Mouse (Mus musculus) heart, embryonic 11.5 days (tissue): ENCODE measurements around the gene Zbtb40. TPM values are rescaled to one million over a fixed set of nuclear protein-coding genes. Genes with fewer than 3 reads are reported as not detected.

Source experiments
- ATAC-seq: fragments of 200-750 bp; cut with Nextera tagmentation; replicated peaks from 2 replicates; pipeline ENCODE4 v1.8.0; 2017; ENCODE audit warnings: moderate library complexity; ENCODE audit not compliant: insufficient number of reproducible peaks, low FRiP score, low TSS enrichment
- H3K27ac ChIP-seq: fragments of 300-500 bp; sonication (generic); 2 replicates; pipeline ENCODE4 v1.5.1; 2014; ENCODE audit warnings: mild to moderate bottlenecking, low read depth, low read length
- H3K27me3 ChIP-seq: fragments of 300-500 bp; sonication (generic); 2 replicates; pipeline ENCODE4 v1.6.1; 2014; ENCODE audit warnings: mild to moderate bottlenecking, low read length, mixed read lengths; ENCODE audit not compliant: control insufficient read depth, insufficient read depth
- H3K36me3 ChIP-seq: fragments of 300-500 bp; sonication (generic); 2 replicates; pipeline ENCODE4 v1.6.1; 2014; ENCODE audit warnings: mild to moderate bottlenecking, low read length, moderate library complexity, mixed read lengths; ENCODE audit not compliant: control insufficient read depth, insufficient read depth
- H3K4me1 ChIP-seq: fragments of 300-500 bp; sonication (generic); 2 replicates; pipeline ENCODE4 v1.6.1; 2014; ENCODE audit warnings: low read length; ENCODE audit not compliant: control insufficient read depth, insufficient read depth
- H3K4me2 ChIP-seq: fragments of 300-500 bp; sonication (generic); 2 replicates; pipeline ENCODE4 v1.6.1; 2014; ENCODE audit warnings: mild to moderate bottlenecking, moderate library complexity
- H3K4me3 ChIP-seq: fragments of 300-500 bp; sonication (generic); 2 replicates; pipeline ENCODE4 v1.5.1; 2014; ENCODE audit warnings: low read depth, low read length
- H3K9ac ChIP-seq: fragments of 300-500 bp; sonication (generic); 2 replicates; pipeline ENCODE4 v1.6.1; 2014; ENCODE audit warnings: mild to moderate bottlenecking, low read depth, low read length, moderate library complexity
- H3K9me3 ChIP-seq: fragments of 300-500 bp; sonication (generic); replicated peaks from 2 replicates; pipeline ENCODE4 v1.6.1; 2016; ENCODE audit warnings: low read length; ENCODE audit not compliant: control insufficient read depth
- WGBS: fragments of 180-500 bp; shearing (Covaris S2); extraction: QIAGEN DNeasy Blood & Tissue Kit; methylation state at CpG from one replicate; pipeline ENCODE4 v1.1.7; 2014; ENCODE audit not compliant: insufficient replicate concordance; 5-methylcytosine and 5-hydroxymethylcytosine counted together
- polyA plus RNA-seq: library from polyadenylated mRNA; unstranded; fragments of >200 nt; fragmentation: Nextera tagmentation; extraction: Ambion mirVana; gene quantifications from 2 replicates; pipeline ENCODE4 v1.2.1, GENCODE M21; 2014

Zbtb40 gene
- polyA plus RNA-seq, 1 experiment from 2014 or later: 3.7 TPM

DNA sequence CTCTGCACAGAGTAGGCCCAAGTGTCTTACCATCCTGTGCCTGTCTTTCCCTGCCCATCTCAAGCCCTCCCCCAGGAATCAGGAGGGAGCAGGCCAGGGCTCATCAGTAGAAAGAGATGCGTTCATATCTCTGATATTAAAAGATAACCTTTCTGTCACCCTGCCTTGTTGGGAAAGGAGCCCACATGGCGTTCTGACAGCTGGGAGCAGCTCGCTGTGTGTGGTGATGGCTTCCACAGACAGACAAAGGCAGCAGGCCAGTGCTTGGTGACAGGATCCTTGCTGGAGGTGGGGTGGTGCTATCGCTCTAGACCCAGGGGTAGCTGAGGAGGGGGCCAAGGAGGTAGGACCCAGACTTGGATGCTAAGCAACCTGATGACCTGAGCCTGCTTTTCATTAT lies 86.2 kb downstream of the Zbtb40 start:
- Histone ChIP-seq H3K4me3 (no peak overlapping the region), H3K27ac (no peak overlapping the region), H3K27me3 (peaks cover 89% of the 10 kb centered on the region), H3K9ac (no peak overlapping the region), H3K9me3 (no peaks in the 10 kb centered on the region), H3K4me1 (no peaks in the 10 kb centered on the region; the same call in 1 of the 2 replicates), H3K36me3 (no peaks in the 10 kb centered on the region), H3K4me2 (no peak overlapping the region)
- no peak for ATAC-seq
- 56% methylated on average over 4 of the region's 4 CpGs for WGBS

DNA sequence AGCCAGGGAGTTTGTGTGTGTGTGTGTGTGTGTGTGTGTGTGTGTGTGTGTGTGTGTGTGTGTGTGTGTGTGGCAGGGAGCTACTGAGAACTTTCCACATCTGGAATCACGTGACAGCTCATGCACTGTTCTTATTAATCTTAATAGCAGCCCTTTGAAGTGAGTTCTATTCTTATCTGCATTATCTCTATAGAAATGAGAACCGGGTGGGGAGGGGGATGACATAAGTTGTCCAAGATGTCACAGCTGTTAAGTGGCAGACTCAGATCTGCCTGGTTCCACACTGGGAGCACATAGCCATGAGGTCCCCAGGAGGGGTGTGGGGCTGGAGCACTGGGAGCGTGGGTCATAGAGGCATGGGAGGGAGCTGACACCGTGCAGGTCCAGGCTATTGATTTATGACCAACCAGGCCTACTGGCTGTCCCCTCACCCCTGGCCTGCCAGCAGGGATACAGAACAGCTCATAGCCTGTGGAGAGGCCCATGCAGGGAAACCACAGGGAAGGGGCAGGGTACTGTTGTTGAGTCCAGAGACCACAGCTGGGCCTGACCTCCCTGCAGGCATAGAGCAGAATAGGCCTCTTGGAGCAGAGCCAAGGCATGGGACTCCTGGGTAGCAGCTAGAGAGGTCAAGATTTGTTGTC lies 86.8 kb downstream of the Zbtb40 start:
- Histone ChIP-seq H3K4me2 (no peak overlapping the region), H3K4me1 (no peaks in the 10 kb centered on the region; the same call in 1 of the 2 replicates), H3K27ac (no peak overlapping the region), H3K27me3 (peaks cover 90% of the 10 kb centered on the region), H3K9ac (no peak overlapping the region), H3K9me3 (no peaks in the 10 kb centered on the region), H3K36me3 (no peaks in the 10 kb centered on the region), H3K4me3 (no peak overlapping the region)
- WGBS: 43% methylated on average over 4 of the region's 4 CpGs
- ATAC-seq: no peak

DNA sequence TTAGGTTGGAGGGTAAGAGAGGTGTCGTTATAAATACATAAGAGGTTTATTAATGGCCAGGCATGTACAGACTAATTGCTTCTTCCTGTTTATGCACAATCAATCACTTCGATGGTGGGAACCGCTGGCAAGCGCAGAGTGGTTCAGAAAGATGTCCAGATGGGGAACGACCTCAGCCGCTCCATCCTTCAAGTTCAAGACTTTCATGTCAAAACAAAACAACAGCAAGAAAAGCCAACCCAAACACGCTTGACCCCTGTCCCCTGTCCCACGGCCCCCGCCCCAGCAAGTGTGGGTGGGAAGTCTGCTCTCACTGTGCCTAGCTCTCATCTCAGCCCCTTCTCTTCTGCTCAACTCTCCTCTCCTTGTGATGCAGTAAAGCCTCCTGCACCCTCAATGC lies 88.0 kb downstream of the Zbtb40 start:
- Histone ChIP-seq H3K36me3 (no peaks in the 10 kb centered on the region), H3K9ac (no peak overlapping the region), H3K4me1 (no peaks in the 10 kb centered on the region; the same call in 1 of the 2 replicates), H3K4me3 (no peak overlapping the region), H3K27me3 (peaks cover 90% of the 10 kb centered on the region), H3K27ac (no peak overlapping the region), H3K9me3 (no peaks in the 10 kb centered on the region), H3K4me2 (no peak overlapping the region)
- WGBS: 67% methylated on average over 9 of the region's 9 CpGs
- ATAC-seq: no peak

DNA sequence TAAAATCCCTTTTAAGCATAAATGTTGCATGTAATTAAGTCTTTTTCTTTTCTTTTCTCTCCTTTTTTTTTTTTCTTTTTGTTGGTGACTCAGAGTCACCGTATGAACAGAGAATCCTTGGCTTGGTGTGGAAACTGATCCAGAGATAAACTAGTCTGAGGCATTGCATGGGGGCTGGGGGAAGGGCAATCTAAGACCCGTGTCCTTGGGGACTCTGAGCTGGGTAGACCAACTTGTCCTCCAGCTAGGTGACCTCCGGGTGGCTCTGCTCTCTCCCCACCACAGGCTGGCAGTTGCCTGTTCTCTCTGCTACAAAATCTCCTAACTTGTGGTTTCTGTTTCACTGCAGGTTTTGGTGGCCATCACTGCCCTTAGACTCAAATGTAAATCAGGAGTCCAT lies 88.5 kb downstream of the Zbtb40 start:
- no peak overlapping the region for H3K9ac ChIP-seq
- H3K9me3 ChIP-seq: no peaks in the 10 kb centered on the region
- peaks cover 90% of the 10 kb centered on the region for H3K27me3 ChIP-seq
- 35% methylated on average over 3 of the region's 3 CpGs for WGBS
- H3K4me1 ChIP-seq: no peaks in the 10 kb centered on the region; the same call in 1 of the 2 replicates
- H3K4me3 ChIP-seq: no peak overlapping the region
- H3K4me2 ChIP-seq: no peak overlapping the region
- H3K36me3 ChIP-seq: no peaks in the 10 kb centered on the region
- no peak for ATAC-seq
- H3K27ac ChIP-seq: no peak overlapping the region

DNA sequence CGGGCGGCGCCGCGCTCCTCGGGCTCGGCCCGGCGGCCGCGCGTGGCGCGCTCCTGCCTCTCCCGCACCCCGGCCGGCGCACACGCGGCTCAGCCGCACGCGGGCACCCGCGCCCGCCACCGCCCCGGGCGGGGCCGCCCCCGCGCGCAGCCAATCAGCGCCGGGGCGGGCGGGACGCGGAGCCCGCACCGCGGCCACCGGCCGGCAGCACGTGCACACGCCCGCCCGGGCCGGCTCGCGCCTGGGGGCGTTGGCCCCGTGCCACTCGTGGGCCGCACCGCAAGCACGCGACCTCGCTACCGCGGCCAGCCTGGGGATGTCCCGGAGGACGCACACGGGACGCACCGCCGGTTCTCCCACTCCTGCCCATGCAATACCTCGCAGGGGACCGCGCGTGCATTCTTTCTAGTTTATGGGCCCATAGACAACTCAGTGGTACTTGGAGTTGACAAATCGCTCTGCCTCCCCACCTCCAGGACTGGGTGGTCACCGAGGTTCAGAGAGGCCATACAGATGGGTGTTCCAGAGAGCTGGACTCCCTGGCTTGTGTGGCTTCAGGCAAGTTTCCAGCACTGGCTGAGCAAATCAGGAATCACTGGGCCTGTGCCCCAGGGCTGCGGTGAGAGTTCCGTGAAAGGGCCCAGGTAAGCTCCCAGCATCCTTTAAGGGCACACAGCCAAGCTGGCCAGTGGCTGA lies 91.7 kb downstream of the Zbtb40 start, which contains the start of gene Epha8:
Gene Epha8 (minus strand): TSS at position 66 of the 696 bp plus-strand sequence.
- H3K27ac ChIP-seq: no peak within 1 kb of the TSS
- no peaks in the 10 kb centered on the region for H3K36me3 ChIP-seq
- H3K9me3 ChIP-seq: no peaks in the 10 kb centered on the region
- H3K4me3 ChIP-seq: peak within 1 kb of the TSS; percentile 39
- ATAC-seq: no peak
- H3K4me1 ChIP-seq: no peaks in the 10 kb centered on the region; the same call in 1 of the 2 replicates
- H3K9ac ChIP-seq: no peak within 1 kb of the TSS
- H3K4me2 ChIP-seq: peak within 1 kb of the TSS; percentile 77
- 2% methylated on average over 66 of the region's 75 CpGs for WGBS
- H3K27me3 ChIP-seq: peaks cover 93% of the 10 kb centered on the region

DNA sequence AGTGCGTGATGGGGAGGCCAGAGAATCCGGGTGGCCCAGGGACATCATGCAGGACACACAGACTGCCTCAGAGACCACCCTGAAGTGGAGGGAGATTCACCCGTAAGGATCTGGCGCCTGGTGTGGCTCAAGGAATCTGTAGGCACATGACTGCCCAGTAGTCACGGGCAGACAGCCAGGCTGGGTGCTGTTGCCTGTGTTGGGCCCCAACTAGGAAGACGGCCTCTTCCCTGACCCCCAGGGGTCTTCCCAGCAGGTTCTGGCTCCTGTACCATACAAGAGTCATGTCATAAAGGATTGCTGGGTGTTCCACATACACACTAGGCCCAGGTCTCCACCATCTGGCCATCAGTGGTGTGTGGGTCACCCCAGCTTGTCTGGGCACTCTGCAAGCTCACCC lies 94.0 kb downstream of the Zbtb40 start:
- Histone ChIP-seq H3K27me3 (peaks cover 89% of the 10 kb centered on the region), H3K4me2 (no peak overlapping the region), H3K27ac (no peak overlapping the region), H3K36me3 (no peaks in the 10 kb centered on the region), H3K4me3 (no peak overlapping the region), H3K9ac (no peak overlapping the region), H3K9me3 (no peaks in the 10 kb centered on the region), H3K4me1 (no peaks in the 10 kb centered on the region; the same call in 1 of the 2 replicates)
- 61% methylated on average over 6 of the region's 6 CpGs for WGBS
- ATAC-seq: no peak

DNA sequence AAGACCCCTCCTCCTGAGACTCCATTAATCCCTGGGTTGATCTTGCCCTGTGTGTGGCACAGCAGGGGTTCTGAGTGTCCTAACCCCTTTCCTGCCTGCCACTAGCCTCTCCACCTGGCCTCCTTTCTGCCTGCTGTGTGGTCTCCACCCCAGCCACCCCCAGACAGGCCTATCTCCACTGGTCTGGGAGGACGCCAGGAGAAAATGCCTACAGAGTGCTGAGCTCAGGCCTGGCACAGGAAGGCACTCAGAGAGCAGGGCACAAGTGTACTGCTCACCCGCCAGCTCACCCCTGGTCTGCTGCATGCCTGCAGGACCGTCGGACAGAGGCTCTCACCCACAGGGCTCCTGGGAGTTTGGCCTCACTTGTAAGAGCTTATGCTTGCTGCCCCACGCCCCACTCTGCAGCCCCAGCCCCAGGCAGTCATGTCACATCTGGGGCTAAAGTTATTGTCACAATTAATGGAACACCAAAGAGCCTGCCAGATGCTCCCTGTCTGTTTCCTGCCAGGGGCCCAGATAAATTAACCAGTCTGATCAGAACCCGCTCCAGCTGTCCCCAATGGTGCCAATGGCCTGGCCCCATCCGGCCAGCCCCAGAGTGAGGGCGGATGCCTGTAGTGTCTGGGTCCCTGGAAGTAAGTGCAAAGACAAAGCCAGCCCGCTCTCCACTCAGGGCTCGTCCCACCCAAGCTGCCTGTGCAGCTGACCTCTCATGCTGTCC lies 99.2 kb downstream of the Zbtb40 start:
- 42% methylated on average over 10 of the region's 10 CpGs for WGBS
- H3K27ac ChIP-seq: no peak overlapping the region
- H3K36me3 ChIP-seq: no peaks in the 10 kb centered on the region
- H3K4me3 ChIP-seq: no peak overlapping the region
- no peak overlapping the region for H3K4me2 ChIP-seq
- no peak overlapping the region for H3K9ac ChIP-seq
- H3K9me3 ChIP-seq: no peaks in the 10 kb centered on the region
- H3K27me3 ChIP-seq: peaks cover 83% of the 10 kb centered on the region
- H3K4me1 ChIP-seq: no peaks in the 10 kb centered on the region
- ATAC-seq: no peak

DNA sequence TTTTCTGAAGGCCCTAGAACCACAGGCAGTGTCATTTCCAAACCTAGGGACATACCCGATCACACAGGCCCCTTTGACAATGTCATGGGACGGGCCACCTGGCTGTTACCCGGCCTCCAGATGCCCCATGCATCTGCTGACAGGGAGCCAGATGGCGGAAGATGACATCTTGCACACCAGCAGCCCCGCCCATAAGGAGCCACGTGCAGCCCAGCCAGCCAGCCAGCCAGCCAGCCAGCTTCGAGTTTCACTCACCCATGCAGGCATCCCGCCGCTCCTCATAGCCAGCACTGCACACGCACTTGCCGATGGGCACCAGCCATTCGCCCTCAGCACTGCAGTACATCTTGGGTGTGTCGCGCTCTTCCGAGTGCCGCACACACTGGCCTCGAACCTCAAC lies 103.2 kb downstream of the Zbtb40 start:
- no peak overlapping the region for H3K27ac ChIP-seq
- no peaks in the 10 kb centered on the region for H3K9me3 ChIP-seq
- no peak overlapping the region for H3K9ac ChIP-seq
- WGBS: 59% methylated on average over 17 of the region's 17 CpGs
- H3K4me1 ChIP-seq: no peaks in the 10 kb centered on the region
- no peak overlapping the region for H3K4me2 ChIP-seq
- H3K36me3 ChIP-seq: no peaks in the 10 kb centered on the region
- ATAC-seq: no peak
- H3K4me3 ChIP-seq: no peak overlapping the region
- H3K27me3 ChIP-seq: peaks cover 91% of the 10 kb centered on the region
